ENCODE assay signal across 16 mouse cellular contexts in genomic region chr15:102750241-102750640, GRCm38 (mm10). TPM values are rescaled to one million over a fixed set of nuclear protein-coding genes. Genes with fewer than 3 reads are reported as not detected.
DNase-seq lines count a peak whose midpoint lies in the region; ATAC-seq and TF ChIP-seq lines count a peak whose summit lies in the region.
"Had no signal": no experiment of that assay in that cellular context is flagged by ENCODE, and none has a peak within 500 bp of the region (broad histone marks: within the 10 kb centered on the region; RNA-seq: fewer than 3 reads in every experiment).

No protein-coding gene starts in this region.

- peaks cover 15% of the 10 kb centered on the region for H3K4me1 ChIP-seq in heart, embryonic 12.5 days (replicated peaks)
- H3K4me1 ChIP-seq in MEL (ENCODE audit: control insufficient read depth in 1 of 2, insufficient read depth in 2 of 2, low read length in 2 of 2) = 0 out of 4 replicates have a peak, but pooled peaks cover 0 to 3% of the 10 kb centered on the region in 2 experiments

- intact Hi-C loops in heart, postnatal 25 days (cut with DNase I) = no loop called here

- no peak overlapping the region for H3K4me3 ChIP-seq in heart, embryonic 12.5 days
- no peak overlapping the region for H3K4me3 ChIP-seq in MEL (ENCODE audit: control insufficient read depth in 1 of 2, insufficient read depth in 1 of 2, low read depth in 2 of 2, low read length in 2 of 2)

- peaks cover 99% of the 10 kb centered on the region for H3K27me3 ChIP-seq in heart, embryonic 12.5 days (replicated peaks)
- peaks cover 0 to 2% of the 10 kb centered on the region in 2 experiments; a peak in 3 of 4 replicates for H3K27me3 ChIP-seq in MEL (ENCODE audit: control insufficient read depth in 1 of 2, insufficient read depth in 2 of 2, low read length in 2 of 2)

- no peaks in the 10 kb centered on the region for H3K36me3 ChIP-seq in heart, embryonic 12.5 days
- H3K36me3 ChIP-seq in MEL (ENCODE audit: control insufficient read depth in 1 of 2, insufficient read depth in 2 of 2, low read length in 2 of 2) = no peaks in the 10 kb centered on the region
- H3K36me3 ChIP-seq: G1E had no signal

- H3K79me2 ChIP-seq in MEL (ENCODE audit: control insufficient read depth, insufficient read depth, low read length, poor library complexity) = no peaks in the 10 kb centered on the region

- no peak overlapping the region for H3K9ac ChIP-seq in heart, embryonic 12.5 days
- H3K9ac ChIP-seq in MEL (ENCODE audit: control insufficient read depth, low read depth, low read length, poor library complexity, severe bottlenecking) = no peak overlapping the region
- H3K9ac ChIP-seq: lung, embryonic 14.5 days had no signal

- no peak for TF ChIP-seq RAD21 in MEL (IDR thresholded peaks at IDR 0.05; ENCODE audit: low read depth, low read length)

- no peaks in the 10 kb centered on the region for H3K9me3 ChIP-seq in heart, embryonic 12.5 days (replicated peaks)
- H3K9me3 ChIP-seq in MEL (replicated peaks; ENCODE audit: insufficient read depth, low read length) = no peaks in the 10 kb centered on the region
- H3K9me3 ChIP-seq: G1E had no signal

- no peak for TF ChIP-seq CTCF in MEL (IDR thresholded peaks at IDR 0.05 in 2 of 3, conservative IDR thresholded peaks at IDR 0.05 in 1 of 3; ENCODE audit: control insufficient read depth in 1 of 3, insufficient read depth in 1 of 3, low read depth in 2 of 3, low read length in 3 of 3, poor library complexity in 1 of 3, severe bottlenecking in 1 of 3)

- ATAC-seq in heart, embryonic 12.5 days (ENCODE audit: insufficient number of reproducible peaks, low FRiP score) = no peak
- no peak for ATAC-seq in granulocyte monocyte progenitor cell, adult 5-6 weeks (replicated peaks; ENCODE audit: poor library complexity, severe bottlenecking)
- ATAC-seq: hindbrain, embryonic 16.5 days had no signal

- no peak overlapping the region for H3K27ac ChIP-seq in heart, embryonic 12.5 days (ENCODE audit: poor library complexity, severe bottlenecking)
- H3K27ac ChIP-seq in MEL (ENCODE audit: control insufficient read depth, low read depth, low read length) = no peak overlapping the region

- DNase-seq in cerebellum, adult 8-10 months = peak; percentile 21
- no peak for DNase-seq in cerebellum, adult 11 months
- DNase-seq in heart, adult 8-10 months (ENCODE audit: low spot score) = peak; percentile 29
- no peak for DNase-seq in MEL (ENCODE audit: low read depth, low spot score)
- DNase-seq in heart, postnatal 25 days (ENCODE audit: low spot score) = peak; percentile 17
- no peak for DNase-seq in thymus, postnatal 0 days (ENCODE audit: low spot score)
- DNase-seq: kidney, postnatal 14 days; left cerebral cortex, postnatal 4 days; lung, embryonic 14.5 days; midbrain, embryonic 14.5 days; right cerebral cortex, postnatal 4 days; thymus, adult 2 months had no signal

- no peak for TF ChIP-seq POLR2A in MEL (IDR thresholded peaks at IDR 0.05; ENCODE audit: control insufficient read depth in 1 of 2, insufficient read depth in 1 of 2, low read depth in 1 of 2, low read length in 2 of 2, poor library complexity in 1 of 2)

- H3K4me2 ChIP-seq in heart, embryonic 12.5 days = no peak overlapping the region
- H3K4me2 ChIP-seq: lung, embryonic 14.5 days had no signal

- whole genome bisulfite sequencing in heart, embryonic 12.5 days = 55% methylated on average over 5 of the region's 5 CpGs

- TF ChIP-seq EP300 in MEL (IDR thresholded peaks at IDR 0.05; ENCODE audit: low read depth in 1 of 2, low read length in 2 of 2) = no peak

TF ChIP-seq in MEL, 35 proteins besides CTCF, POLR2A, EP300 and RAD21:
- peak; percentile 17; the same call in 1 of the 2 replicates for TF ChIP-seq RCOR1 (IDR thresholded peaks at IDR 0.05; ENCODE audit: low read depth, low read length)
- TF ChIP-seq ELF1 (IDR thresholded peaks at IDR 0.05; ENCODE audit: low read depth, low read length) = no peak
TF ChIP-seq in MEL: peak in this region for 1.

RNA-seq across cellular contexts. Expression of gene Calcoco1, which starts 28.3 kb away (rescaled TPM):
- total RNA-seq in heart, adult 8-10 months (2022) = 100 to 1,000 TPM; 117 to 143 (median 127) TPM
- polyA plus RNA-seq in heart, embryonic 12.5 days (2016; fragmentation: Nextera tagmentation; extraction: Ambion mirVana) = 55.1 and 55.3 TPM in 2 replicates
- total RNA-seq in MEL (2012; rRNA removed) = 2.9 and 3.5 TPM in 2 replicates
- polyA plus RNA-seq in MEL (2012; ENCODE audit: insufficient read depth in 1 of 2, insufficient read length in 2 of 2, low read depth in 1 of 2, low replicate concordance in 2 of 2, missing spikeins in 1 of 2) = 10 to 100 TPM in 1 of 2 experiments, not detected in 1; 19.0 TPM
- 100 to 1,000 TPM in 1 of 2 experiments, 10 to 100 TPM in 1; 93.5 to 106 TPM for total RNA-seq in heart, postnatal 25 days (2021)
- 55.9 and 58.4 TPM in 2 replicates for polyA plus RNA-seq in thymus, postnatal 0 days (2015; fragmentation: Nextera tagmentation; extraction: Ambion mirVana)
- 10.8 and 19.3 TPM in 2 replicates for total RNA-seq in granulocyte monocyte progenitor cell, adult 5-6 weeks (2014; fragmentation: Nextera tagmentation)
- 5.1 and 12.2 TPM in 2 replicates for total RNA-seq in granulocyte monocyte progenitor cell, adult 5-6 weeks (2017)

Comparison
In these comparisons a context has a peak if more than half of its experiments do, and no peak if none do; other contexts are left out.
1. DNase-seq: peak in cerebellum, adult 8-10 months (single experiment), heart, adult 8-10 months (single experiment) and heart, postnatal 25 days (single experiment); none in cerebellum, adult 11 months (single experiment), MEL (single experiment) and thymus, postnatal 0 days (single experiment).
2. RNA of gene Calcoco1, which starts 28.3 kb away (total RNA-seq): 117 to 143 TPM in heart, adult 8-10 months and 93.5 to 106 TPM in heart, postnatal 25 days; 5.1 to 19.3 TPM in granulocyte monocyte progenitor cell, adult 5-6 weeks and 2.9 to 3.5 TPM in MEL; every median in the first group is over 4 times any median in the second.